Mouse (Mus musculus): ENCODE results near the gene Gm10337. TPM values are rescaled to one million over a fixed set of nuclear protein-coding genes. Genes with fewer than 3 reads are reported as not detected.

Gene Gm10337
- total and polyA plus RNA-seq, 3 experiments = not detected

DNA sequence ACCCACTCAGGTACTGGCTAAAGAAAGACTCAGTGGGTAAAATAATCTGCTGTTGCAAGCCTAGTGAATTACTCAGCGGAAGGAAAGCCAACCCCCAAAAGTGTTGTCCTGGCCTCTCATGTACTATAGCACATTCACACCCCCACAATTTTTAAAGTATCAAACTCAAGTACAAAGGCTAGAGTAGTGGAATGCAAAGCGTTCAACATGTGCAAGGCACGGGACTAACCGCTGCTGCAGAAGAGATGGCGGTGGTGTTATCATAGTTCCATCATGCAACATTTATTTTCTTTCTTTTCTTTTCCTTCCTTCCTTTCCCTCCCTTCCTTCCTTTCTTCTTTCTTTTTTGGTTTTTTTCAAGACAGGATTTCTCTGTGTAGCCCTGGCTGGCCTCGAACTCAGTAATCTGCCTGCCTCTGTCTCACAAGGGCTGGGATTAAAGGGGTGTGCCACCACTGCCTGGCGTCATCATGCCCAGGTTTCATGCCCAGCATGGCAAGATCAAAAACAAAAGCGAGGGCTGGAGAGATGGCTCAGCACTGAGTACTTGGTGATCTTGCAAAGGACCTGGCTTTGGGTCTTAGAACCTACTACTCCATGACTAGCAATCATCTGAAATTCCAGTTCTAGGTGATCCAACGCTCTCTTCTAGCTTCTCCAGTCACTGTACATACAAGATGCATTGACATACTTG lies 2.4 kb downstream of the Gm10337 start (continued):
- TF ChIP-seq NRF1 (IDR thresholded peaks at IDR 0.05; ENCODE audit: insufficient read depth, low read depth, low read length, poor library complexity, severe bottlenecking) (no peak), BHLHE40 (IDR thresholded peaks at IDR 0.05; ENCODE audit: borderline replicate concordance, low read depth, low read length) (0 out of 2 replicates have a peak, but pooled peaks have one; percentile 39), GATA1 (IDR thresholded peaks at IDR 0.05; ENCODE audit: low read depth, low read length) (no peak), RCOR1 (IDR thresholded peaks at IDR 0.05; ENCODE audit: low read depth, low read length) (no peak), ELF1 (IDR thresholded peaks at IDR 0.05; ENCODE audit: low read depth, low read length) (no peak), ETS1 (IDR thresholded peaks at IDR 0.05; ENCODE audit: low read depth, low read length) (no peak), MYB (IDR thresholded peaks at IDR 0.05; ENCODE audit: low read depth, low read length) (no peak), EP300 (IDR thresholded peaks at IDR 0.05; ENCODE audit: low read depth in 1 of 2, low read length in 2 of 2) (no peak), TCF12 (IDR thresholded peaks at IDR 0.05; ENCODE audit: low read depth, low read length) (no peak), CHD1 (IDR thresholded peaks at IDR 0.05; ENCODE audit: low read depth, low read length) (no peak; the same call in 1 of the 2 replicates)

DNA sequence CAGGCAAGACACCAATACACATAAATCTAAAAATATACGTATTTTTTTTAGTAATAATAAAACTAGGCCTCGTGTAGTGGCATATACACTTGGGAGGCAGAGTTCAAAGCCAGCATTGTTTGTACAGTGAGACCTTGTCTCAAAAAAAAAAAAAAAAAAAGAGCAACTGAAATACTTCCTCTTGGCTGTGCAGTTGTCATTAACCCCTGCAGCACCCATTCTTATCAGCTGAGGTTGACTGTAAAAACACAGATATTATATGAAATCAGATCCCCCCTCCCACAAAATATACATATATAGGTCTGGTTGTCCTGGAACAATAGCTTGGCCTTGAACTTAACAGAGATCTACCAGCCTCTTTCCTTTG lies 2.9 kb downstream of the Gm10337 start:
- Histone ChIP-seq H3K27me3 (ENCODE audit: control insufficient read depth in 1 of 2, insufficient read depth in 2 of 2, low read length in 2 of 2) (no peaks in the 10 kb centered on the region), H3K27ac (ENCODE audit: control insufficient read depth, low read depth, low read length) (no peak overlapping the region), H3K4me1 (ENCODE audit: control insufficient read depth in 1 of 2, insufficient read depth in 2 of 2, low read length in 2 of 2) (peaks cover 7 to 26% of the 10 kb centered on the region in 2 experiments), H3K36me3 (ENCODE audit: control insufficient read depth in 1 of 2, insufficient read depth in 2 of 2, low read length in 2 of 2) (peaks cover 7 to 14% of the 10 kb centered on the region in 2 experiments), H3K79me2 (ENCODE audit: control insufficient read depth, insufficient read depth, low read length, poor library complexity) (no peaks in the 10 kb centered on the region), H3K9ac (ENCODE audit: control insufficient read depth, low read depth, low read length, poor library complexity, severe bottlenecking) (no peak overlapping the region), H3K4me3 (ENCODE audit: control insufficient read depth in 1 of 2, insufficient read depth in 1 of 2, low read depth in 2 of 2, low read length in 2 of 2) (no peak overlapping the region), H3K9me3 (replicated peaks; ENCODE audit: insufficient read depth, low read length) (no peaks in the 10 kb centered on the region)
- DNase-seq (ENCODE audit: low read depth, low spot score) = peak; percentile 77
- TF ChIP-seq TBP (IDR thresholded peaks at IDR 0.05; ENCODE audit: low read depth, low read length) = 0 out of 2 replicates have a peak, but pooled peaks have one; percentile 31
- TF ChIP-seq EP300 (IDR thresholded peaks at IDR 0.05; ENCODE audit: low read depth in 1 of 2, low read length in 2 of 2) = peak; percentile 79
- peak; percentile 71; the same call in 1 of the 2 replicates for TF ChIP-seq SIN3A (IDR thresholded peaks at IDR 0.05; ENCODE audit: low read length)
- peak; percentile 85 for TF ChIP-seq TCF12 (IDR thresholded peaks at IDR 0.05; ENCODE audit: low read depth, low read length)
- TF ChIP-seq GATA1 (IDR thresholded peaks at IDR 0.05; ENCODE audit: low read depth, low read length) = peak; percentile 96
- TF ChIP-seq MEF2A (IDR thresholded peaks at IDR 0.05; ENCODE audit: extremely low read depth, insufficient replicate concordance, low read depth, low read length, poor library complexity, severe bottlenecking) = no peak
- no peak for TF ChIP-seq NELFE (IDR thresholded peaks at IDR 0.05; ENCODE audit: low read depth, low read length)
- no peak for TF ChIP-seq MAZ (IDR thresholded peaks at IDR 0.05; ENCODE audit: low read depth, low read length)
- peak; percentile 27; the same call in 1 of the 2 replicates for TF ChIP-seq MYC (IDR thresholded peaks at IDR 0.05; ENCODE audit: low read depth, low read length)
- 0 out of 2 replicates have a peak, but pooled peaks have one; percentile 57 for TF ChIP-seq MYB (IDR thresholded peaks at IDR 0.05; ENCODE audit: low read depth, low read length)
- peak; percentile 99 for TF ChIP-seq ZNF384 (IDR thresholded peaks at IDR 0.05; ENCODE audit: low read depth, low read length)
- no peak for TF ChIP-seq CHD1 (IDR thresholded peaks at IDR 0.05; ENCODE audit: low read depth, low read length)
- TF ChIP-seq RCOR1 (IDR thresholded peaks at IDR 0.05; ENCODE audit: low read depth, low read length) = peak; percentile 97
- peak; percentile 60 for TF ChIP-seq TAL1 (IDR thresholded peaks at IDR 0.05; ENCODE audit: low read length)
- peak; percentile 74; the same call in 1 of the 2 replicates for TF ChIP-seq ETS1 (IDR thresholded peaks at IDR 0.05; ENCODE audit: low read depth, low read length)
- TF ChIP-seq ZKSCAN1 (IDR thresholded peaks at IDR 0.05; ENCODE audit: low read depth, low read length) = peak; percentile 2; the same call in 1 of the 2 replicates
- TF ChIP-seq MAFK (IDR thresholded peaks at IDR 0.05; ENCODE audit: borderline replicate concordance, low read depth, low read length) = 0 out of 2 replicates have a peak, but pooled peaks have one; percentile 34
- TF ChIP-seq POLR2A (IDR thresholded peaks at IDR 0.05; ENCODE audit: control insufficient read depth in 1 of 2, insufficient read depth in 1 of 2, low read depth in 1 of 2, low read length in 2 of 2, poor library complexity in 1 of 2) = peak in 1 of 2 experiments; percentile 38; a peak in 1 of 4 replicates
- TF ChIP-seq HCFC1 (IDR thresholded peaks at IDR 0.05; ENCODE audit: low read depth, low read length) = peak; percentile 50; the same call in 1 of the 2 replicates

All from MEL (cell line).